Mouse (Mus musculus) olfactory bulb, adult 2 months (tissue): ENCODE measurements around the gene Ddx54.

Experiments used
- CTCF ChIP-seq: fragments of 200-500 bp; IDR thresholded peaks from 2 replicates; pipeline ENCODE4 v1.5.1; 2012; ENCODE audit warnings: low read depth, mild to moderate bottlenecking, low read length, moderate library complexity; ENCODE audit not compliant: insufficient read depth
- POLR2A ChIP-seq: fragments of 200-500 bp; IDR thresholded peaks from 2 replicates; pipeline ENCODE4 v1.6.1; 2012; ENCODE audit warnings: mild to moderate bottlenecking, low read depth, low read length, moderate library complexity; ENCODE audit not compliant: insufficient read depth

- TF ChIP-seq CTCF (no peak), POLR2A (no peak)
These were observed 34.8 kb downstream of the Ddx54 start for GRCm38 (mm10) chr5:120647361-120647760.
